Mouse (Mus musculus): ENCODE measurements around the gene Rbms3.
A peak's percentile ranks its signal among the peaks of the same experiment; 100 is the strongest.

Gene Rbms3

GRCm38 (mm10) chr9:117169196-117169595 is 460.5 kb downstream of the Rbms3 start:
- DNase-seq: no peak

GRCm38 (mm10) chr9:117163143-117163542 is 466.6 kb downstream of the Rbms3 start:
- DNase-seq: peak; percentile 38 to 56

GRCm38 (mm10) chr9:117161150-117161549 is 468.6 kb downstream of the Rbms3 start:
- no peak for DNase-seq

GRCm38 (mm10) chr9:117156330-117156905 is 473.3 kb downstream of the Rbms3 start:
- DNase-seq: no peak

- DNase-seq: no peak
Observed at GRCm38 (mm10) chr9:117154590-117154989, 475.1 kb downstream of the Rbms3 start.

GRCm38 (mm10) chr9:117153686-117154274 is 475.9 kb downstream of the Rbms3 start:
- no peak for DNase-seq

- DNase-seq: no peak
Observed at GRCm38 (mm10) chr9:117151951-117152350, 477.8 kb downstream of the Rbms3 start.

GRCm38 (mm10) chr9:117144057-117144723 is 485.5 kb downstream of the Rbms3 start:
- peak; percentile 46 to 80 for DNase-seq

GRCm38 (mm10) chr9:117139971-117140370 is 489.7 kb downstream of the Rbms3 start:
- no peak for DNase-seq

- DNase-seq: no peak
Observed at GRCm38 (mm10) chr9:117136410-117136809, 493.3 kb downstream of the Rbms3 start.

- DNase-seq: peak in 1 of 2 experiments; percentile 38
Observed at GRCm38 (mm10) chr9:117134043-117134442, 495.7 kb downstream of the Rbms3 start.

- no peak for DNase-seq
Observed at GRCm38 (mm10) chr9:117126816-117127215, 502.9 kb downstream of the Rbms3 start.

GRCm38 (mm10) chr9:117125844-117126243 is 503.9 kb downstream of the Rbms3 start:
- no peak for DNase-seq

GRCm38 (mm10) chr9:117121572-117121971 is 508.1 kb downstream of the Rbms3 start:
- DNase-seq: no peak

GRCm38 (mm10) chr9:117117181-117117729 is 512.5 kb downstream of the Rbms3 start:
- DNase-seq: peak in 1 of 2 experiments; percentile 41

- no peak for DNase-seq
Observed at GRCm38 (mm10) chr9:117115609-117116008, 514.1 kb downstream of the Rbms3 start.

GRCm38 (mm10) chr9:117113592-117113991 is 516.1 kb downstream of the Rbms3 start:
- no peak for DNase-seq

GRCm38 (mm10) chr9:117107926-117108325 is 521.8 kb downstream of the Rbms3 start:
- DNase-seq: no peak

GRCm38 (mm10) chr9:117102198-117102930 is 527.3 kb downstream of the Rbms3 start:
- DNase-seq: no peak

GRCm38 (mm10) chr9:117100181-117100580 is 529.5 kb downstream of the Rbms3 start:
- DNase-seq: no peak

GRCm38 (mm10) chr9:117093551-117093950 is 536.2 kb downstream of the Rbms3 start:
- DNase-seq: no peak

- no peak for DNase-seq
Observed at GRCm38 (mm10) chr9:117092177-117092555, 537.5 kb downstream of the Rbms3 start.
